Mouse (Mus musculus): ENCODE measurements around the gene Ino80d. TPM values are rescaled to one million over a fixed set of nuclear protein-coding genes. Genes with fewer than 3 reads are reported as not detected.
A peak's percentile ranks its signal among the peaks of the same experiment; 100 is the strongest.

Gene Ino80d
- polyA plus RNA-seq, 1 experiment from 2014 or later, result 12.7 TPM

DNA sequence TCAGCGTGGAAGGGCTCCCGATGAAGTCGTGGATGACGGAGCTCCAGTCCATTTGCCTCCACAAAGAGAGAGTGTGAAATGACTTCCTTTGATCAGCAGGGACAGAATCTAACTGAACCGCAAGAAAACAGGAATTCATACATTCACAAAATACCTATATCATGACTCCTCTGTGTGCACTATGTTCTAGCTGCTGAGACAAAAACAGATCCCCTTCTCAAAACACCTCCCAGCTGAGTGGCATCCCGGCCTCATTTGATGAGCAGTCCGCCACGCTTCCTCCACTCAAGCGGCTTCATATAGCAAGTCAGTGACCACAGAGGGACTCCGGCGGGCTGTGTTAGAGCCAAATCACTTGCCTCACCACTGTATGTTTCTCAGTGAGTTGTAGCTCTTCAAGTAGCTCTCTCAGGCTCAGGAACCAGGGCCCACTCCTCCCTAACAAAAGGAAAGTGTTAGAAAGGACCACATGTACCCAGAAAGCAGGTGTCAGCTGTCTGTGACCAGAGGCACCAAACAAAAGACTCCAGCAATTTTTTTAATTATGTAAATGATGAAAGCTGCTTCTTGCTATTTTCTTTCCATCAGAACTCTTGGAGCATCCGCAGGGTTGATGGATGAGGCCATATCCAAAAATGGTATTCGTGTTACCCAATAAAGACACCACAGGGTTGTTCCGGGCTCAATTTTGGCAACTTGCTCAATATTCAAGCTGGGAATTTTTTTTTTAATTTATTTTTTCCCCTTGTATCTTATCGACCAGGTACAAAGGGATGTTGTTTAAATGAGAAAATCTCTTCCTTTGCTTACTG lies 181.0 kb downstream of the Ino80d start:
- Histone ChIP-seq H3K4me1 (peaks cover 25% of the 10 kb centered on the region), H3K36me3 (replicated peaks) (no peaks in the 10 kb centered on the region)

DNA sequence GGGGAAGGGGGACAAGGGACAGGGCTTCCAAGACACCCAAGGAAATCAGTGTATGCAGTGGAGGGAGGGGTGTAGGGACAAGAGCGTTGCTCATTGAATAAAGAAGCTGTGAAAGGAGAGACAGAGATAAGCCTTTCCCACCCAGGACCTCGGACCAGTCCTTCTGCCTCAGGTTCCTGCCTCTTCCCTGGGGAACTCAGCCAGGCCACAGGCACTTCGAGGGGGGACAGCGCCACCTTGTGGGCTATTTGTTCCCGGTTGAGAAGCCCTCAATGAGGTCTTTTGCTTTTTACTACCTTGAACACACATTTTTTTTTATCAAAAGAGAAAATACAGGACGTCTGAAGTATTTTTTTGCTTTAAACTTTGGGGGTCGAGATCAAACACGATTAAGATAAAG lies 185.0 kb downstream of the Ino80d start:
- Histone ChIP-seq H3K27me3 (replicated peaks) (no peaks in the 10 kb centered on the region; the same call in 1 of the 2 replicates), H3K4me3 (no peak overlapping the region), H3K4me2 (no peak overlapping the region), H3K27ac (no peak overlapping the region), H3K9me3 (no peaks in the 10 kb centered on the region), H3K36me3 (replicated peaks) (no peaks in the 10 kb centered on the region), H3K4me1 (peaks cover 17% of the 10 kb centered on the region), H3K9ac (no peak overlapping the region)
- no peak for ATAC-seq (replicated peaks)
- 3% methylated on average over 8 of the region's 8 CpGs for WGBS

More for the DNA sequence above, 181.0 kb downstream of the Ino80d start:
- Histone ChIP-seq H3K9ac (no peak overlapping the region), H3K4me3 (no peak overlapping the region), H3K27me3 (replicated peaks) (no peaks in the 10 kb centered on the region; the same call in 1 of the 2 replicates), H3K9me3 (no peaks in the 10 kb centered on the region), H3K4me2 (peak overlapping the region; percentile 35), H3K27ac (peak overlapping the region; percentile 73)
- 33% methylated on average over 15 of the region's 15 CpGs for WGBS
- ATAC-seq (replicated peaks), result peak; percentile 21; the same call in 1 of the 2 replicates

DNA sequence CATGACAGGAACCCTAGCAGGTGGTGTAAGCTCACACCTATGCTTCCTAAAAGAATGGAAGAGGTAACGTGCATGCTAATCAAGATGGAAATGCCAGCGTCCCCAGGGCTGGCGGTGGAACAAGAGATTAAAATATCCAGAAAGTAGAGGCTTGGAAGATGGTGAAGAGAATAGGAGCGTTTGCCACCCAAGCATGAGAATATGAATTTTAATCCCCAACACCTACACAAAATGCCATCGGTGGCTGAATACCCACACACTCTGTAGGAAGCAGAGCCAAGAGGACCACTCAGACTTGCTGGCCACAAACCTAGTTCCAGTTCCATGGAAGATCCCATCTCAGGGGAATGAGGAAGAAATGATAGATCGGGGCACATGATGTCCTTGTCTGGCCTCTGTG lies 195.2 kb downstream of the Ino80d start:
- WGBS, result 91% methylated on average over 6 of the region's 6 CpGs

DNA sequence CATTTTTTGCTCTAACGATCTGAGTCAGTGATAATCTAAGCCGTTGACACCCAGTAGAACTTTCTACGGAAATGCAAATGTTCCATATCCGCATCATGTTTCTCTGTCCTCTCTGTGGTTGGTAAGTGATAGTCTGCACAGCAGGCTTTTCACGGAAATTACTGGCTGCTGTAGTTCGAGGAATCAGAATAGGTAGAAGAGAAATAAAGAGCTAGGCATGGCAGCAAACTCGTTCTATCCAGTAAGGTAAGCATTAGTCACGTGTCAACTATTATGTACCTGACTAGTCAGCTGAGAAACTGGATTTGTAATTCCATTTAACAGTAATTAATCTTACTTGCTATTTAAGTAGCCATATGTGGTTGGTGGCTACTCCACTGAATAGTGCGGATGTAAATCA lies 197.9 kb downstream of the Ino80d start:
- no peaks in the 10 kb centered on the region for H3K9me3 ChIP-seq
- ATAC-seq (replicated peaks), result no peak
- H3K27ac ChIP-seq, result no peak overlapping the region
- no peak overlapping the region for H3K4me3 ChIP-seq
- H3K4me2 ChIP-seq, result no peak overlapping the region
- no peaks in the 10 kb centered on the region for H3K4me1 ChIP-seq
- 72% methylated on average over 9 of the region's 9 CpGs for WGBS
- no peaks in the 10 kb centered on the region for H3K27me3 ChIP-seq (replicated peaks)
- H3K36me3 ChIP-seq (replicated peaks), result no peaks in the 10 kb centered on the region
- H3K9ac ChIP-seq, result no peak overlapping the region

More for the DNA sequence above, 195.2 kb downstream of the Ino80d start:
- H3K4me3 ChIP-seq, result no peak overlapping the region
- no peak overlapping the region for H3K9ac ChIP-seq
- no peak overlapping the region for H3K4me2 ChIP-seq
- no peaks in the 10 kb centered on the region for H3K36me3 ChIP-seq (replicated peaks)
- H3K4me1 ChIP-seq, result no peaks in the 10 kb centered on the region
- no peak overlapping the region for H3K27ac ChIP-seq
- H3K9me3 ChIP-seq, result no peaks in the 10 kb centered on the region
- ATAC-seq (replicated peaks), result no peak
- H3K27me3 ChIP-seq (replicated peaks), result no peaks in the 10 kb centered on the region

DNA sequence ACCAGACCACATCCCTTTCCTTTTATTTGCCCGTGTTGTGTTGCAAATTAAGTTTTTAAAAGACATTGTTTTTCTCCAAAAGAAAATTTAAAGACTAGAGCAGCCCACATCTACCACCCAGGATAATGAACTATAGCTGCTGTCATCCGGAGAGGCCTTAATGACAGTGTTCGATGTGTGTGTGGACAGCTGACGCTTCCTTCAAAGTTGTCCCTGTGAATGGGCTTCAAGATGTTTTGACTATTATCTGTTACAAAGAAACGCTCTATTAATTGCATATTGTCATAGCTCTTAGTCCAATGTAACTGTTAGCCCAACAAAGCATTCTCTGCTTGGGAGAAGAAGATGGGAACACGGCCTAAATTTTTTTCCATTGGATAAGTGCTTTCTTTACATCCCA lies 200.0 kb downstream of the Ino80d start:
- H3K27me3 ChIP-seq (replicated peaks), result no peaks in the 10 kb centered on the region
- no peaks in the 10 kb centered on the region for H3K9me3 ChIP-seq
- 79% methylated on average over 6 of the region's 6 CpGs for WGBS
- H3K27ac ChIP-seq, result no peak overlapping the region
- no peak overlapping the region for H3K9ac ChIP-seq
- H3K4me2 ChIP-seq, result no peak overlapping the region
- H3K36me3 ChIP-seq (replicated peaks), result no peaks in the 10 kb centered on the region
- H3K4me1 ChIP-seq, result peaks cover 10% of the 10 kb centered on the region
- ATAC-seq (replicated peaks), result no peak
- no peak overlapping the region for H3K4me3 ChIP-seq

DNA sequence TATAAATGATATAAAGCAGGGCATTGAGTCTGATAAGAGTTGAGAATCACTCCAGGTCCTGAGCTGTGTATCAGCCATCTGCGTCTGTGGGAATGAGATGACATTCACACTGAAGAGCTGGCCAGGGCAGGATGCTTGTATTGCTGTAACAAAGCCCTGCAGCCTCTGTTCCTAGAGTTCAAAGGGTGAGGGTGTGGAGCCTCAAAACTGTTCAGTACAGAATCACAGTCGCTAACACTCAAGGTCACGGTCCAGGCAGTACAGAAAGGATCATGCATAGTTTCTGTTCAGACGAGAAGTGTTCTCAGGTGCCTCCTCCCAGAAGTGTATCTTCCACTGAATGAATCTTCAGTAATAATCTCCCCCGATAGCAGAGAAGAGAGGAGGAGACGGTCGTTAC lies 203.0 kb downstream of the Ino80d start:
- H3K27me3 ChIP-seq (replicated peaks), result no peaks in the 10 kb centered on the region
- H3K27ac ChIP-seq, result no peak overlapping the region
- H3K4me1 ChIP-seq, result peaks cover 12% of the 10 kb centered on the region
- no peak overlapping the region for H3K9ac ChIP-seq
- WGBS, result 46% methylated on average over 7 of the region's 7 CpGs
- H3K4me2 ChIP-seq, result no peak overlapping the region
- ATAC-seq (replicated peaks), result no peak
- no peaks in the 10 kb centered on the region for H3K9me3 ChIP-seq
- no peak overlapping the region for H3K4me3 ChIP-seq
- H3K36me3 ChIP-seq (replicated peaks), result no peaks in the 10 kb centered on the region

DNA sequence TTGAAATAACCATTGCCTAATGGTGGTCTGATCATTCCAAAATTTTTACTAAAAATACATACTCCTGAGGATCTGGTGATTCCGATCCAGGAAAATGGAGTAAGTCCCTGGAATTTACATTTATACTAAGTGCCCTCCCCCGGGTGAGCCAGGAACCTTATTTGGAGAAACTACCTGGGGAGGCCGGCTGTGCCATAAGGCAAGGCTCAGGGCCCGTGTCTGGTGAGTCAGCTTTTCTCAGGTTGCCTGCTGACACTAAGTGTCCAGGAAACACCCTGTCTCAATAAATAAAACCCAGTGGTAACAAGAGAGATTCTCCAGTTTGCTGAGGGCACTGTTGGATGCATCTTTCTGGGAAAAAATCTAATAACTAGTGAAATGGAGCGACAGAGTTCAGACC lies 205.3 kb downstream of the Ino80d start:
- 81% methylated on average over 5 of the region's 5 CpGs for WGBS
- Histone ChIP-seq H3K9me3 (no peaks in the 10 kb centered on the region), H3K4me2 (no peak overlapping the region), H3K27ac (no peak overlapping the region), H3K36me3 (replicated peaks) (no peaks in the 10 kb centered on the region), H3K4me1 (peaks cover 18% of the 10 kb centered on the region), H3K4me3 (no peak overlapping the region), H3K9ac (no peak overlapping the region), H3K27me3 (replicated peaks) (no peaks in the 10 kb centered on the region)
- ATAC-seq (replicated peaks), result no peak

DNA sequence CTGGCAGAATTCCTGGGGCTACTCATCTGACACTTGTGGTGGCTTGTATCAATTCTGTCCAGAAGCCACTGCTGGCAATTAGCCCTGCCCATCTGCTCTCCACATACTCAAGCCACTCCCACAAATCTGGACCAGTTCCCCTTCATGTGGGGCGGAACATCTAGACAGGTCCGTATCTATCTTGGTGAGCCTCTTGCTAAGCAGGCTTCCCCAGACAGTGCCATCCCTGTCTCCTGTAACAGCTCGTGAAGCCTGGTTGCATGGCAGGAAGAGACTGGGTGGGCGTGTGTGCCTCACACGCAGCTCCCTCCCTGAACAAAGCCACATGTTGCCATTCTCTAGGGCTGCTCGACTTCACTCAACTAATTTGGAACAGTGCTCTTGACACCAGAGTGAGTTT lies 206.0 kb downstream of the Ino80d start:
- ATAC-seq (replicated peaks), result no peak

More for the DNA sequence above, 206.0 kb downstream of the Ino80d start:
- H3K27me3 ChIP-seq (replicated peaks), result no peaks in the 10 kb centered on the region
- H3K9ac ChIP-seq, result no peak overlapping the region
- no peak overlapping the region for H3K4me3 ChIP-seq
- 72% methylated on average over 6 of the region's 6 CpGs for WGBS
- H3K36me3 ChIP-seq (replicated peaks), result no peaks in the 10 kb centered on the region
- H3K27ac ChIP-seq, result no peak overlapping the region
- H3K4me2 ChIP-seq, result no peak overlapping the region
- no peaks in the 10 kb centered on the region for H3K9me3 ChIP-seq
- H3K4me1 ChIP-seq, result peaks cover 18% of the 10 kb centered on the region

Small RNA genes within 50 kb of the gene (microRNA-seq; reads per million reads assigned to microRNA genes)
- gene Gm24557 (not detected), gene Gm44468 (not detected)

Other genes with a start within 250 kb of the Ino80d start
- gene Eef1b2, start 62.2 kb upstream of the Ino80d start, polyA plus RNA-seq (2015; fragmentation: Nextera tagmentation; extraction: Ambion mirVana), result 446 and 479 TPM in 2 replicates
- gene Ndufs1, start 62.2 kb upstream of the Ino80d start, polyA plus RNA-seq (2015; fragmentation: Nextera tagmentation; extraction: Ambion mirVana), result 132 and 136 TPM in 2 replicates
- gene Gpr1, start 99.9 kb upstream of the Ino80d start, polyA plus RNA-seq (2015; fragmentation: Nextera tagmentation; extraction: Ambion mirVana), result 0.66 and 1.2 TPM in 2 replicates
- 40.9 and 52.5 TPM in 2 replicates for gene Zdbf2, start 158.6 kb upstream of the Ino80d start, polyA plus RNA-seq (2015; fragmentation: Nextera tagmentation; extraction: Ambion mirVana)

Data from midbrain, embryonic 15.5 days (tissue).